Mouse (Mus musculus) liver, adult (tissue): ENCODE results near the gene Ctss.
A peak's percentile ranks its signal among the peaks of the same experiment; 100 is the strongest.

Source experiments
- GATA4 ChIP-seq: IDR thresholded peaks from 2 replicates; pipeline ENCODE4 v1.6.1; 2014; ENCODE audit warnings: mild to moderate bottlenecking, low read length; ENCODE audit not compliant: insufficient replicate concordance

Ctss gene

DNA sequence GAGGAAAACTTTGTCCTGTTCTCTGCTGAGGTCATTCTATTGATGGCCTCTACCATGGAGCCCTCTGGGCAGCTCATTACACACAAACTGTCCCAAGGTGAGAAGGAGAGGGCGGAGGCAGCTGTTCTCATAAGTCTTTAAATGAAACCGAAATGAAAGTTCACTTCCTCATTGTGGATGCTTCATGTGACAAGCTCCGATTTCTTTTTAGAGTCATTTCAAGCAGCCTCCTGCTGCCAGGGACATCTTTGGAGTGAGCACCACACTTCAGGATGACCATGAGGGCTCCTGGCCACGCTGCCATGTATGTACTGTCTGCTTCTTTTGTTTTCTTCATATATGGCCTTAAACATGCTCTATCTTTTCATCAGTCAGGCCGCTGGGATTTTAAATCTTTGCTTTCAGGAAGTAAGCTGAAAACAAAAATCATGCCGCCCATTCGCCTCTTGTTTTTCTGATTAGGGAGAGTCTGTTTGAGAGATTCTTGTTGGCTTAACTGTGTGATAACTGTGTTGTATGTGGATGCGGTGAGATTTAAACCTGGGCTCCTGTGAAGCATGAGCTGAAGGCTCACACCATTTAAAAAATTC lies at the start of gene Ctss:
Gene Ctss, plus strand, starts transcription at position 165 of the 590 bp plus-strand sequence.
- no peak for TF ChIP-seq GATA4

DNA sequence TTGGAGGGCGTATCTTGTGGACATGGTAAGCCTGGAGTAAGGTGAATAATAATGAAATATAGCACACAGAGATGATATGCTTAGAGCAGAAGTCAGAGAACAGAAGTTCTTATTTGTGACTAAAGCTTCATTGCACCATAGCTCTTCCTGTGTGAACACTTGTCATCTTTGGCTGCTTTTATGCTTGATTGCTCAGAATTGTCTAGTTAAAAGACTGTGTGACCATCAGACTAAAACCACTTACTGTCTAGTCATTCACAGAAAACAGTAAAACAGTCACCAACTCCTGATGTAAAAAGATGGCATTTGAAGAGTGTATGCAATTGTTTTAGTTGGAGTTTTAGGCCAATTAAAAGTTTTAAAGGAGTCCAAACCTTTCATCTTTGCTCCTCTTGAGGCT lies 47.6 kb upstream of the Ctss start:
- no peak for TF ChIP-seq GATA4

DNA sequence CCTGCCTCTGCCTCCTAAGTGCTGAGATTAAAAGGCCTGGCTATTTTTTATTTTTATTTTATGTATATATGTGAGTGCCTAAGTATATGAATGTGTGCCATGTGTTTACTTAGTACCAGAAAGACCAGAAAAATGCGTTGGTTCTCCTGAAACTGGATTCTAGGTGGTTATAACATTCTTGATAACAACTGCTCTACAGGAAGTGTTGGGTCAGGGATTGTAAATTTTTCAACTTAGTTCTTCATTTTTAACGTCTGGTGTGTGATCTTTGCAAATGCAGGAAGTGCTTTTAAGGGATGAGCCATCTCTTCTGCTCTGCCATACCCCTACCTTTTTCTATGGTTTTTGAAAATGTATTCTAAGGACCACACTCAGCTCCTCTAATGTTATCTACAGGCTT lies 40.2 kb upstream of the Ctss start:
- no peak for TF ChIP-seq GATA4

DNA sequence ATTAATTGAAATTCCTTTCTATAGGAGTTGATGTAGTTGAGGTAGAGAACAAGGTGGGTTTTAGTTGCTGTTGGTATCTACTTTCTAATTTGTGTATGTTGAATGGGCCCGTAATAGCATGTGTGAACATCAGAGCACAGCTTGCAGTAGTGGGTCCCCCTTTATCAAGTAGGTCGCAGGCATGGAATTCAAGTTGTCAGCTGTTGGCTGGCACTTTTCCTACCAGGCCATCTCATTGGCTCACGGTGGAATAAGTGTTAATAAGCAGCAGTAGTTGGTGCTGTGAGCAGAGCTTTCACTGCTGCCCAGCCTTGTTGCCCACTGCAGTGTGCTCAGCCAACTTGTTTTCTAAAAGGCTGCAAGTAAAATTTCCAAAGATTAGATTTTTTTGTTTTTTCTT lies 37.9 kb upstream of the Ctss start:
- TF ChIP-seq GATA4, result no peak

DNA sequence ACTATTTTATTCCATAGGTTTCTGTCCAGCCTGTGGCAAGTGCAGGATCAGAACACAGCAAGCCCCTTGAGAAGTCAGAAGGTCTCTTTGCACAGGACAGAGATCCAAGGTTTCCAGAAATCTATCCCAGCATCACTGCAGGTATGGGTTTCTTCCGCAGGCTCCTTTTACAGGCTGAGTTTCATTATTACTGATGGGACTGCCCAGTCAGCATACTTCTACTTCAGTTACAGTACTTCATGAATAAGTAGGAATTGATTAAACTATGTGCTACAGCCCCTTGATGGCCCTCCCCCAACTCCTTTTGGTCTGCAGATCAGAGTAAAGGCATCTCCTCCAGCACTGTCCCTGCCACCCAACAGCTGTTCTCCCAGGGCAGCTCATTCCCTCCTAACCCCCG lies 36.3 kb upstream of the Ctss start:
- TF ChIP-seq GATA4, result no peak

DNA sequence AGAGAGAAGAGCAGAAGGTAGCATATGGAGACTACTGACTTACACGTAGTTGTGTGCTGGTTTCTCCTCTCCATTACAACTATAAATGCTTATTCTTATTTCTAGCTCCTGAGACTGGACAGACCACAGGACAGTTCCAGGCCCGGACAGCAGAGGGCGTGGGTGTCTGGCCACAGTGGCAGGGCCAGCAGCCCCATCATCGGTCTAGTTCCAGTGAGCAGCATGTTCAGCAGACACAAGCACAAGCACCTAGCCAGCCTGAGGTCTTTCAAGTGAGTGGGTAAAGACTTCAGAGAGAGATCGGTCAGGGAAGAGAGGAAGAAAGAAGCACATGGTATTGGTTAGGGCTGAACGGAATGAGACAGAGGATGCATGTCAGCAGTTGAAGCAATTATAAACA lies 32.2 kb upstream of the Ctss start:
- no peak for TF ChIP-seq GATA4

DNA sequence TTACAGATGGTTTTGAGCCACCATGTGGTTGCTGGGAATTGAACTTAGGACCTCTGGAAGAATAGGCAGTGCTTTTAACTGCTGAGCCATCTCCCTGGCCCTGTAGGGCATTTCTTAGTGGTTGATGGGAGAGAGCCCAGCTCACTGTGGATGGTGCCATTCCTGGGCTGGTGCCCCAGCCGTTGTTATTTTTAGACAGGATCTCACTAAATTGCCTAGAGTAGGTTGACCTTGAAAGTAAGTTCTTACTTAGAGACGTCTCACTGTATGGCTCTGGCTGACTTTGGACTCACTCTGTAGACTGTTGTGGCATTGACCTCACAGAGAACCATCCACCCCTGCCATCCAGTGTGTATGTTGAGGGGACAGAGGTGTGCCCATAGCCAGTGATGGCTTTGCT lies 28.4 kb upstream of the Ctss start:
- TF ChIP-seq GATA4, result no peak

DNA sequence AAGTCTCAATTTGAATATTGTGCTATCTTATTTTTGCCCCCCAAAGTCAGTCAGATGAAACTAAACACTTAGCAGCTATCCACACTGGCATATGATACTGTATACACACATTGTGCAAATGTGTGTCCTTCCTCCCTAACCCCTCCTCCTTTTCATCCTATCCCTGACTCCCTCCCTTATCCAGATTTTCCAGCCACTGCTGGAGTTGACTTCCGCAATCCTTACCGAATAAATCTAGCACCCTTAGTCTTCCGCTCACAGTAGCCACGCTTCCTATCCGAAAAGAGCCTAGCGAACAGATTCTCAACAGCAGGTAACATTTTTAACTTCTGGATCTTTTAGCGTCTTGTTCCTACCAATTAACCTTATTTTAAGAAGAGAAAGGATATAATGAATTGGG lies 27.6 kb upstream of the Ctss start, which contains the start of gene Ctsk:
Gene Ctsk, plus strand, starts transcription at position 233 of the 400 bp plus-strand sequence.
- TF ChIP-seq GATA4, result no peak

DNA sequence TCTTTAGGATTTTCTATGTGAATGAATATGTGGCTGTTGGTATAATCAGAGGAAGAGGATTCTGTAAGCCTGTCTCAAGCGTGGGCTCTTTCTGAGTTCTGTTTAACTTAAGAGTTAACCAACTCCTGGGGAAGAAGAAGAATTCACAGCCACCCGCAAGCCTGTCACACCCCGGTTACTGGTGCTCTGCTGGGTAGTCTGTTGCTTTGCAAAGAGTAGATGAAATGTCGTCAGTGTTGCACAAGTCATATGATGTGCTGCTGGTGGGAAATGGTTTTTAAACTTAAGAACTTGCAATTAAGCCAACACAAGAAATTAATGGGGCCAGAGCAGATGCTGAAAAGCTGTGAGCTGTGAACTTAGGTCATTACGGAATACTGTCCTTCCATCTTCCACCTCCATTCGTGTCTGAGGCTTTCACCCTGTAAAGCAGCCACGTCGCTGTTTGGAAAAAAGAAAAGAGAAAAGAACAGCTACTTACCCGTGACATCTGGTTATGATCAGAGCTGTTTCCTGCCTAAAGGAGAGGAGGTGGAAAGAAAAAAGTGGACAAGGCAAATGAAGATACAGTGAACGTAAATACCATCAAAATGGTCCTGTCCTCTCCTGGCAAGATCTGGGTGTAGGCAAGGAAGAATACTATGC lies 27.0 kb upstream of the Ctss start:
- no peak for TF ChIP-seq GATA4

DNA sequence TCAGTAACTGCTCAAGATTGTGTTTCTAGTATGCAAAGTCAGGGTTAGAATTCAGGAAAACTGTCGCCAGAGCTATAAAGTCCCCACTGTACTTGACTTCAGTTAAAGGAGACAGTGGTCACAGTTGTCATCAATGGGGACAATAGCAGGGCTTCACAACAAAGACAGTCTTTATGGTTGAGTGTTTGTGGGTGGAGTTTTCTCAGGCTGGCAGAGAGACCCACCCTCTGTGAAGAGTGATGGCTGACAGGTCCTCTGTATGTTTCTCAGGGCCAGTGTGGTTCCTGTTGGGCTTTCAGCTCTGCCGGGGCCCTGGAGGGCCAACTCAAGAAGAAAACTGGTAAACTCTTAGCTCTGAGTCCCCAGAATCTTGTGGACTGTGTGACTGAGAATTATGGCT lies 24.3 kb upstream of the Ctss start:
- no peak for TF ChIP-seq GATA4

DNA sequence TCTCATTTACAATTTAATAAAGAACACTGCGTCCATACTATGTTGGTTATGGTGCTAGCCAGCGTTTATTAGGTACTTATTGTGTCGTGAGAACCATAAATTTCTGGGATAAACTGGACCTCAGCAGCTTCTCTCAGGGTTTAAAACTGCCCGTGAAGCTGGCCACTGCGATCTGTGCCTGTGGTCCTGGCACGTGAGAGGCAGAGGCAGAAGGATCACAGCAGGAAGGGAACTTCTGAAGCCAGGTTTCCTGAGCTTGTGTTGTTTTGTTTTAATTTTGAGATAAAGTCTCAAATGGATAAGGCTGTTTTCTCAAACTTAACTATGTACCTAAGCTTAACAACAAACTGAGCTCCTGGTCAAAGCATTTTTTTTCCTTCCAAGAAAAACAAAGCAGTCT lies 17.2 kb upstream of the Ctss start:
- no peak for TF ChIP-seq GATA4

DNA sequence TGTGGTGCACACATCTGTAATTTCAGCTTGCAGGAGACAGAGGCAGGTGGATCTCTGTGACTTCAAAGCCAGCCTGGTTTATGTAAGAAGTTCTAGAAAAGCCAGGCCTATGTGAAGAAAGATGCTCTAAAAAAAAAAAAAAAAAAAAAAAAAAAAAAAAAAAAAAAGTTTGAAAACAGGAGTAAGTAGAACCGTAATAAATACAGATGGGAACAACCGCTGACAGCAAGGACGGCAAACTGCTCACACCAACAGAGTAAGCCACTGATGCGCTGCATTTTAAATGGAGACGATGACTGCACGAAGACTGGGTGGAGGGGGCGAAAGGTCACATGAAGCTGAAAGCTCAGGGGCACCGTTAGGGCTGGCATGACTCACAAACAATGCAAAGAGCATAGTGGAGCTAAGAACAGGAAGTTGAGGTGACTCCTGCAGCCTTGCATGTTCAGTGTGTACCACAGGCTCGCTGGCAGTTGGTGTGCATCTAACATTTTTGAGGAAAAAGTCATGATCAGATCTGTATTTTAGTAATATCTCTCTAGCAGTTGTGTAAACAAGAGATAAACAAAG lies 14.9 kb upstream of the Ctss start:
- no peak for TF ChIP-seq GATA4

DNA sequence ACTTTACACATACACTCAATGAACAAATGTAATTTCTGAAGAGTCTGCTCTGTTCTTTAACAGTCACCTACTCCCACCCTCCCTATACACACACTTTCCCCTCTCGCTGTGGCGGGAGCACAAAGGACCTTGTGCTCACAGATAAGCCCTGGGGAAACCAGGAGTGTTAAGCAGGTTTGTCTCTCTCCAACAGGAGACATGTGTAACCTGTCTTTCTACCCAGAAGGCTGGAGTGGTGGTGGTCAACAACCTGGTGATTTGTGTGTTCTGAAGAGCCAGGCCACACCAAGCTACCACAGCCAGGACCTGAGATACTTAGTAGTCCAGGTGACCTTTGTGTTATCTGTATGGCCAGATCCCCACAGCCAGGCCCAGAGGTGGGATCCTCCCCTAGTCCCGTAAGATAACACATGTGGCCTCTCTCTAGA lies 10.0 kb upstream of the Ctss start:
- TF ChIP-seq GATA4, result no peak

DNA sequence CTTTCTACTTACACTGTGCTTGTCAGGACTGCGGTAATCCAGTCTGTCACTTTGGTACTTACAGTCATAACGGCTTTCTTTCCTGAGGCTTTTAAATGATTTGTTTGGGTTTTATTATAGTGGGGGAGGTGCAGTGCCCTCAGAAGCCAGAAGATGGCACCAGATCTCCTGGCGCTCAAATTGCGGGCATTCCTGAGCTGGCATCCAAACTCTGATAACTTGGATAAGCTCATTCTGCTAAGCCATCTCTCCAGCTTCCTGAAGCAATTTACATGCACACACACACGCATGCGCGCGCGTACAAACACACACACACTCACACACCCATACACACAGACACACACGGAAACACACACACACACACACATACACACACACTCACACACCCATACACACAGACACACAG lies 9.1 kb upstream of the Ctss start:
- peak; percentile 83; the same call in 1 of the 2 replicates for TF ChIP-seq GATA4

DNA sequence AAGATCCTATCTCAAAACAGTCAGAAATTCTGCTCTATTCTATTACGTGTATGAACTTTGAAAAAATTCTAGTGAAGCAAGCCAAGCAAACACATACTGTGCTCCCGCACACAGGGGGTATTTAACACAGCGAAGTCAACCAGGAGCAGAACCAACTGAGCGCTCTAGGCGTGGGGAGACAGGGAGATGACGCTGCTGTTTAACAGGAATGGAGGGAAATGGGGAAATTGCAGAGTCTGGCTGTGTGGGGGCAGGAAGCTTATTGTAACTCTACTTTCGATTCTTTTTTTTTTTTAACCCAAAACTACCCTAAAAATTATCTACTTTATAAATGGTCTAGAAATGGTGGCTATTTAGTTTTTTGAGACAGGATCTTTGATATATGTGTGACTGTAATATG lies 7.7 kb upstream of the Ctss start:
- TF ChIP-seq GATA4, result no peak

DNA sequence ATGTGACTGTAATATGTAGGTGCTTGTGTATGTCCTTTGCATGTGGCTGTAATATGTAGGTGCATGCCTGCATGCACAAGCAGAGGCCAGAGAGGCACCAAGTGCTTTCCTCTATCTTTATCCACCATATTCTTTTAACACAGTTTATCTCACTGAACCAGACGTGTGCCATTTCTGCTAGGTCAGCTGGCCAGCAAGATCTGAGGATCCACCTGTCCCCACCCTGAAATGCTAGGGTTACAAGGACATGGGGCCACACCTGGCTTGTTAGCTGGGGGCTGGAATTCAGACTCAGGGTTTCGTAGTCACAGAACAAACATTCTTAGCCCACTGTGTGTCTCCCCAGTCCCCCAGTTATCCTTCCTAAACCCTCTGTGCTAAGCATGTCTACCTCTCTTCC lies 7.3 kb upstream of the Ctss start:
- TF ChIP-seq GATA4, result no peak

DNA sequence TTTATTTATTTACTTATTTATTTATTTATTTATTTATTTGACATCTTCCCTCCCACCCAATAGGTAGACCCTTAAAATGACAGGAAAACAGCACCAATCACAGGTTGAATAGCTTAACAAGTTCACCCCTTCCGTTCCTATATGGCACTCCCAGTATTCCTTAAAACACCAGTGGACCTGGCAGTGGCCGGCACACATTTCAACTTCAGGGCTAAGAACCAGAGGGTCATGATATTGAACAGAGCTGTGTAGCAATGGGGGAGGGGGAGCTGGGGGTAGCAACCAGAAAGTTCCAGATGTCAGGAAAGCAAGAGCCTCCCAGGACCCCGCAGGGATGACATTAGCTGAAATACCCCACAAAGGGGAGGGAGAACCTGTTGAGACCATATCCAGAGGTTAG lies 6.5 kb upstream of the Ctss start:
- TF ChIP-seq GATA4, result no peak
